Mouse (Mus musculus) midbrain, embryonic 16.5 days (tissue): ENCODE data around the gene Antxr2. TPM values are rescaled to one million over a fixed set of nuclear protein-coding genes. Genes with fewer than 3 reads are reported as not detected.

Experiments used
- ATAC-seq: fragments of 200-750 bp; cut with Nextera tagmentation; 2 replicates; pipeline ENCODE4 v1.8.0; 2017; ENCODE audit warnings: moderate TSS enrichment
- H3K27ac ChIP-seq: fragments of 300-500 bp; sonication (generic); 2 replicates; pipeline ENCODE4 v1.5.1; 2014; ENCODE audit warnings: mild to moderate bottlenecking, low read length, mixed read lengths
- H3K27me3 ChIP-seq: fragments of 300-500 bp; sonication (generic); 2 replicates; pipeline ENCODE4 v1.6.1; 2014; ENCODE audit warnings: low read depth, low read length, mixed read lengths; ENCODE audit not compliant: control insufficient read depth, insufficient read depth
- H3K36me3 ChIP-seq: fragments of 300-500 bp; sonication (generic); 2 replicates; pipeline ENCODE4 v1.6.1; 2014; ENCODE audit warnings: mild to moderate bottlenecking, low read length, moderate library complexity, mixed read lengths; ENCODE audit not compliant: control insufficient read depth, insufficient read depth
- H3K4me1 ChIP-seq: fragments of 300-500 bp; sonication (generic); 2 replicates; pipeline ENCODE4 v1.6.1; 2014; ENCODE audit warnings: mild to moderate bottlenecking, low read length, mixed read lengths; ENCODE audit not compliant: control insufficient read depth, insufficient read depth
- H3K4me2 ChIP-seq: fragments of 300-500 bp; sonication (generic); 2 replicates; pipeline ENCODE4 v1.6.1; 2014; ENCODE audit warnings: mild to moderate bottlenecking, low read length, mixed read lengths
- H3K4me3 ChIP-seq: fragments of 300-500 bp; sonication (generic); 2 replicates; pipeline ENCODE4 v1.5.1; 2014; ENCODE audit warnings: low read depth, mild to moderate bottlenecking, low read length, moderate library complexity, mixed read lengths
- H3K9ac ChIP-seq: fragments of 300-500 bp; sonication (generic); 2 replicates; pipeline ENCODE4 v1.6.1; 2014; ENCODE audit warnings: low read depth, low read length, mixed read lengths
- H3K9me3 ChIP-seq: fragments of 300-500 bp; sonication (generic); replicated peaks from 2 replicates; pipeline ENCODE4 v1.6.1; 2014; ENCODE audit warnings: mild to moderate bottlenecking, low read length, mixed read lengths; ENCODE audit not compliant: control insufficient read depth, poor library complexity, severe bottlenecking
- WGBS: fragments of 180-500 bp; shearing (Covaris S2); extraction: QIAGEN DNeasy Blood & Tissue Kit; methylation state at CpG from one replicate; pipeline ENCODE4 v1.1.7; 2014; 5-methylcytosine and 5-hydroxymethylcytosine counted together
- polyA plus RNA-seq: library from polyadenylated mRNA; unstranded; fragments of >200 nt; fragmentation: Nextera tagmentation; extraction: Ambion mirVana; gene quantifications from 2 replicates; pipeline ENCODE4 v1.2.1, GENCODE M21; 2015

The Antxr2 gene
- polyA plus RNA-seq, 1 experiment from 2014 or later, result 2.4 TPM

DNA sequence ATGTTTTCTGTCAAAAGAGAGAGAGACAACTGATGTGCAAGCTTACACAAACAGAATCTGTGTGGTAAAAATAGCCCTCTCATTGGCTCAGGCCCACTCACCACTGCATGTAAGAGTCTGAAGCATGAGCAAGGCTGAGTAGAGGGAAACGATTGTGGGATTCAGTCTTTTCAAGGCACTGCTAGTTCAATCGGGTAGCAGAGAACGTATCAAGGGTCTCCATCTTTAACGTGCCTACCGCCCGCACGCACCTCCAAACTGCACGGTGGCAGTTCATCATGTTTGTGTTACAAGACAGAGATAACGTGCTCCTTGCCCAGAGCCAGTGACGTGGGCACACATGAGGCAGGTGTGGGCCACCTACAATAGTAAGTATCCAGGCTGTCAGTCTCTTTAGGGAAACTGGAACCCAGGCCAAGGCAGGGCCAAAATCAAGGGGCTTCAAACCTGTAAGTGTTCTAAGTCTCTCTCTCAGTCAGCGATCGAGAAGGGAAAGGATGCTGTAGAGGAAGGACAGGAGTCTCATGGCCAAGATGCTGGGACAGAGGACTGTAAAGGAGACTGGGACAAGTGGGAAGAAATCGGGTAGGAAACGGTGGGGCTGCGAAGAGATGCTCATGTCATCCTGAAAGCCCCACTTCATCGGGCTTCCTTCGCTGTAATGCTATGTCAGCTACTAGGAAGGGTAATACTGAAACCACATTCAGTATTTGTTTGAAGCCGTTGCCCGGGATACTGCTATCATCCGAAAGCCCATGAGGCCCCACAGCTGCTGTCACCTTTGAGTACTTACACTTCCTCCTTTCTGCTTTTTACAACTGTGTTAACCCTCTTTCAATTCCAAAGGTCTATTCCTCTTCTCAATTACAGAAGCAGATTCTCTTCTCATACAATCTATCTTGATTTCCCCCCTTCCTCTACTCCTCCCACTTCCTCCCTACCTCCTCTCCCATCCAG is 14.3 kb downstream of the Antxr2 start:
- no peaks in the 10 kb centered on the region for H3K36me3 ChIP-seq
- H3K27me3 ChIP-seq, result no peaks in the 10 kb centered on the region
- 78% methylated on average over 20 of the region's 20 CpGs for WGBS
- ATAC-seq, result no peak
- no peaks in the 10 kb centered on the region for H3K9me3 ChIP-seq
- no peaks in the 10 kb centered on the region for H3K4me1 ChIP-seq
- H3K4me2 ChIP-seq, result no peak overlapping the region
- no peak overlapping the region for H3K27ac ChIP-seq
- H3K9ac ChIP-seq, result no peak overlapping the region
- no peak overlapping the region for H3K4me3 ChIP-seq

DNA sequence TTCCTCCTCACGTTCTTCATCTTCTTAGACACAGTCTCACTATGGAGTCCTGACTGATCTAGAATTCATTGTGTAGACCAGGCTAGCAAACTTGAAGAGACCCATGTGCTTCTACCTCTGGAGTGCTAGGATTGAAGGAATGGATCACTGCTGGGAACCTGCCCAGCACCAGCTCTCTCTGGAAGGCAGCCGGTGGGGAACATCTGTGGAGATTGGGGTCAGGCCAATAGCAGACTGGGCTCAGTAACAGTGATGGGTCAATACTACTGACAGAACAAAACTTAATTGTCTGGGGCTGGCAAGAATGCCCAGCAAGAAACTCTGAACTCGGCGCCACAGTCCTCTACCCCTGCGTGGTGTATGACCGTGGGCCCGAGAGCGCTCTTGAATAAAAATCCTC is 25.1 kb downstream of the Antxr2 start:
- Histone ChIP-seq H3K27me3 (no peaks in the 10 kb centered on the region), H3K27ac (no peak overlapping the region), H3K4me3 (no peak overlapping the region), H3K36me3 (no peaks in the 10 kb centered on the region), H3K4me2 (no peak overlapping the region), H3K9ac (no peak overlapping the region), H3K9me3 (no peaks in the 10 kb centered on the region), H3K4me1 (no peaks in the 10 kb centered on the region)
- 96% methylated on average over 8 of the region's 8 CpGs for WGBS
- ATAC-seq, result no peak

GRCm38 (mm10) chr5:97999261-97999824 is 31.5 kb downstream of the Antxr2 start:
- Histone ChIP-seq H3K9ac (no peak overlapping the region), H3K36me3 (no peaks in the 10 kb centered on the region), H3K4me1 (no peaks in the 10 kb centered on the region), H3K4me2 (no peak overlapping the region), H3K27me3 (no peaks in the 10 kb centered on the region), H3K27ac (no peak overlapping the region), H3K9me3 (no peaks in the 10 kb centered on the region), H3K4me3 (no peak overlapping the region)
- no peak for ATAC-seq
- WGBS, result 88% methylated on average over 2 of the region's 2 CpGs

- H3K9ac ChIP-seq, result no peak overlapping the region
- no peaks in the 10 kb centered on the region for H3K36me3 ChIP-seq
- ATAC-seq, result no peak
- no peaks in the 10 kb centered on the region for H3K4me1 ChIP-seq
- no peaks in the 10 kb centered on the region for H3K9me3 ChIP-seq
- no peak overlapping the region for H3K27ac ChIP-seq
- no peak overlapping the region for H3K4me3 ChIP-seq
- no peaks in the 10 kb centered on the region for H3K27me3 ChIP-seq
- WGBS, result 72% methylated on average over 6 of the region's 6 CpGs
- H3K4me2 ChIP-seq, result no peak overlapping the region
Measured at GRCm38 (mm10) chr5:97996500-97997176, 34.2 kb downstream of the Antxr2 start.

GRCm38 (mm10) chr5:97995881-97996280 is 35.0 kb downstream of the Antxr2 start:
- Histone ChIP-seq H3K4me2 (no peak overlapping the region), H3K4me3 (no peak overlapping the region), H3K36me3 (no peaks in the 10 kb centered on the region), H3K9ac (no peak overlapping the region), H3K27me3 (no peaks in the 10 kb centered on the region), H3K9me3 (no peaks in the 10 kb centered on the region), H3K4me1 (no peaks in the 10 kb centered on the region), H3K27ac (no peak overlapping the region)
- 77% methylated on average over 4 of the region's 4 CpGs for WGBS
- no peak for ATAC-seq

- no peak for ATAC-seq
- H3K4me1 ChIP-seq, result no peaks in the 10 kb centered on the region
- WGBS, result 91% methylated on average over 4 of the region's 4 CpGs
Measured at GRCm38 (mm10) chr5:97986656-97987294, 44.1 kb downstream of the Antxr2 start.

DNA sequence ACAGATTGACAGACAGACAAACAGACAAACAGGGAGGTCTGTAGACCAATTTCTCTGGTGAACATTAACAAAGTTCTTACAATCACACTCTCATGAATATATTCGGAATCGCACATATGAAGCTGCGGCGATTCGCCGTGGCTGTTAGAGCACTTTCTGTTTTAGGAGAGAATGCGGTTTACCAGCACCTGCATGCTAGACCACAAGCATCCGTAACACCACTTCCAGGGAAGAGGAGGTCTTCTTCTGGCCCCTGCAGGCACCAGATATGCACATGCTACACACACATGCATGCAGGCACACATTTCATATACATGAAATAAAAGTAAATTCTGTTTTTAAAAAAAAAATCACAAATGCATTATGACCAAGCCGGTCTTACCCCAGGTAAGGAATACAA is 47.5 kb downstream of the Antxr2 start:
- no peaks in the 10 kb centered on the region for H3K36me3 ChIP-seq
- no peak overlapping the region for H3K9ac ChIP-seq
- H3K27ac ChIP-seq, result no peak overlapping the region
- WGBS, result 97% methylated on average over 9 of the region's 9 CpGs
- no peak overlapping the region for H3K4me2 ChIP-seq
- H3K27me3 ChIP-seq, result no peaks in the 10 kb centered on the region
- no peak overlapping the region for H3K4me3 ChIP-seq
- peaks cover 6% of the 10 kb centered on the region; the same call in 1 of the 2 replicates for H3K4me1 ChIP-seq
- no peak for ATAC-seq
- no peaks in the 10 kb centered on the region; the same call in 1 of the 2 replicates for H3K9me3 ChIP-seq

More at GRCm38 (mm10) chr5:97986656-97987294, 44.1 kb downstream of the Antxr2 start:
- Histone ChIP-seq H3K9me3 (no peaks in the 10 kb centered on the region; the same call in 1 of the 2 replicates), H3K27me3 (no peaks in the 10 kb centered on the region), H3K4me2 (no peak overlapping the region), H3K36me3 (no peaks in the 10 kb centered on the region), H3K27ac (no peak overlapping the region), H3K4me3 (no peak overlapping the region), H3K9ac (no peak overlapping the region)

GRCm38 (mm10) chr5:97980472-97980871 is 50.4 kb downstream of the Antxr2 start:
- peak overlapping the region; percentile 51; the same call in 1 of the 2 replicates for H3K9ac ChIP-seq

More at GRCm38 (mm10) chr5:97980472-97980871, 50.4 kb downstream of the Antxr2 start:
- peak overlapping the region; percentile 57 for H3K4me2 ChIP-seq
- 38% methylated on average over 14 of the region's 14 CpGs for WGBS
- ATAC-seq, result 0 out of 2 replicates have a peak, but pooled peaks have one; percentile 60
- no peak overlapping the region for H3K27ac ChIP-seq
- H3K9me3 ChIP-seq, result no peaks in the 10 kb centered on the region
- H3K27me3 ChIP-seq, result no peaks in the 10 kb centered on the region
- H3K36me3 ChIP-seq, result no peaks in the 10 kb centered on the region
- H3K4me1 ChIP-seq, result peaks cover 6% of the 10 kb centered on the region; the same call in 1 of the 2 replicates
- peak overlapping the region; percentile 26 for H3K4me3 ChIP-seq
